Mouse (Mus musculus): ENCODE data around the gene A630076J17Rik. TPM values are rescaled to one million over a fixed set of nuclear protein-coding genes. Genes with fewer than 3 reads are reported as not detected.
A peak's percentile ranks its signal among the peaks of the same experiment; 100 is the strongest.

A630076J17Rik gene
- polyA plus RNA-seq, 1 experiment from 2014 or later: 0.20 TPM

GRCm38 (mm10) chr3:107231202-107231601 is 788 bp downstream of the A630076J17Rik start:
- no peak for ATAC-seq (replicated peaks; ENCODE audit: insufficient number of reproducible peaks, insufficient read depth, low FRiP score, low read depth)
- H3K27me3 ChIP-seq: peaks cover 20% of the 10 kb centered on the region
- H3K9ac ChIP-seq: no peak overlapping the region
- no peaks in the 10 kb centered on the region for H3K9me3 ChIP-seq (replicated peaks)
- H3K4me3 ChIP-seq: no peak overlapping the region
- 0 out of 2 replicates have a peak, but pooled peaks cover 5% of the 10 kb centered on the region for H3K4me1 ChIP-seq (replicated peaks)
- 61% methylated on average over 4 of the region's 4 CpGs for WGBS
- H3K36me3 ChIP-seq: no peaks in the 10 kb centered on the region
- H3K4me2 ChIP-seq: no peak overlapping the region
- no peak overlapping the region for H3K27ac ChIP-seq

- Histone ChIP-seq H3K27ac (no peak overlapping the region), H3K4me1 (replicated peaks) (0 out of 2 replicates have a peak, but pooled peaks cover 5% of the 10 kb centered on the region), H3K9ac (no peak overlapping the region), H3K9me3 (replicated peaks) (no peaks in the 10 kb centered on the region), H3K27me3 (peaks cover 20% of the 10 kb centered on the region), H3K36me3 (no peaks in the 10 kb centered on the region), H3K4me2 (0 out of 2 replicates have a peak overlapping the region, but pooled peaks have one; percentile 31), H3K4me3 (no peak overlapping the region)
- 7% methylated on average over 11 of the region's 11 CpGs for WGBS
- ATAC-seq (replicated peaks; ENCODE audit: insufficient number of reproducible peaks, insufficient read depth, low FRiP score, low read depth): no peak
These were observed 3.0 kb downstream of the A630076J17Rik start for GRCm38 (mm10) chr3:107233351-107233813.

- H3K4me2 ChIP-seq: no peak overlapping the region
- H3K9me3 ChIP-seq (replicated peaks): no peaks in the 10 kb centered on the region
- H3K36me3 ChIP-seq: no peaks in the 10 kb centered on the region
- no peak overlapping the region for H3K9ac ChIP-seq
- ATAC-seq (replicated peaks; ENCODE audit: insufficient number of reproducible peaks, insufficient read depth, low FRiP score, low read depth): no peak; the same call in 1 of the 2 replicates
- H3K4me3 ChIP-seq: no peak overlapping the region
- WGBS: 25% methylated on average over 2 of the region's 2 CpGs
- peaks cover 20% of the 10 kb centered on the region for H3K27me3 ChIP-seq
- 0 out of 2 replicates have a peak, but pooled peaks cover 5% of the 10 kb centered on the region for H3K4me1 ChIP-seq (replicated peaks)
- H3K27ac ChIP-seq: no peak overlapping the region
These were observed 3.5 kb downstream of the A630076J17Rik start for GRCm38 (mm10) chr3:107233945-107234344.

GRCm38 (mm10) chr3:107238051-107238450 is 7.6 kb downstream of the A630076J17Rik start:
- no peaks in the 10 kb centered on the region for H3K36me3 ChIP-seq
- no peak overlapping the region for H3K4me2 ChIP-seq
- ATAC-seq (replicated peaks; ENCODE audit: insufficient number of reproducible peaks, insufficient read depth, low FRiP score, low read depth): no peak
- no peaks in the 10 kb centered on the region for H3K4me1 ChIP-seq (replicated peaks)
- no peaks in the 10 kb centered on the region for H3K9me3 ChIP-seq (replicated peaks)
- WGBS: 66% methylated on average over 2 of the region's 2 CpGs
- no peak overlapping the region for H3K4me3 ChIP-seq
- H3K27ac ChIP-seq: no peak overlapping the region
- H3K9ac ChIP-seq: no peak overlapping the region
- H3K27me3 ChIP-seq: peaks cover 4% of the 10 kb centered on the region; the same call in 1 of the 2 replicates

- no peak overlapping the region for H3K4me2 ChIP-seq
- no peak for ATAC-seq (replicated peaks; ENCODE audit: insufficient number of reproducible peaks, insufficient read depth, low FRiP score, low read depth)
- H3K27ac ChIP-seq: no peak overlapping the region
- no peaks in the 10 kb centered on the region for H3K4me1 ChIP-seq (replicated peaks)
- no peaks in the 10 kb centered on the region for H3K9me3 ChIP-seq (replicated peaks)
- H3K4me3 ChIP-seq: no peak overlapping the region
- WGBS: 81% methylated on average over 8 of the region's 8 CpGs
- H3K36me3 ChIP-seq: no peaks in the 10 kb centered on the region
- H3K9ac ChIP-seq: no peak overlapping the region
- H3K27me3 ChIP-seq: 0 out of 2 replicates have a peak, but pooled peaks cover 1% of the 10 kb centered on the region
These were observed 8.1 kb downstream of the A630076J17Rik start for GRCm38 (mm10) chr3:107238471-107238980.

GRCm38 (mm10) chr3:107239607-107240006 is 9.2 kb downstream of the A630076J17Rik start, which contains the start of gene Prok1:
Gene Prok1, minus strand, starts transcription at chr3:107239707.
- 82% methylated on average over 9 of the region's 9 CpGs for whole genome bisulfite sequencing
- Histone ChIP-seq H3K9me3 (replicated peaks) (no peaks in the 10 kb centered on the region), H3K4me2 (no peak within 1 kb of the TSS), H3K27me3 (peaks cover 9% of the 10 kb centered on the region; the same call in 1 of the 2 replicates), H3K9ac (no peak within 1 kb of the TSS), H3K4me3 (no peak within 1 kb of the TSS), H3K36me3 (no peaks in the 10 kb centered on the region), H3K4me1 (replicated peaks) (no peaks in the 10 kb centered on the region), H3K27ac (no peak within 1 kb of the TSS)
- ATAC-seq (replicated peaks; ENCODE audit: insufficient number of reproducible peaks, insufficient read depth, low FRiP score, low read depth): no peak

GRCm38 (mm10) chr3:107241389-107242094 is 11.1 kb downstream of the A630076J17Rik start:
- H3K27me3 ChIP-seq: peaks cover 9% of the 10 kb centered on the region; the same call in 1 of the 2 replicates
- no peaks in the 10 kb centered on the region for H3K9me3 ChIP-seq (replicated peaks)
- H3K4me3 ChIP-seq: no peak overlapping the region
- no peak overlapping the region for H3K4me2 ChIP-seq
- no peaks in the 10 kb centered on the region for H3K36me3 ChIP-seq
- H3K27ac ChIP-seq: no peak overlapping the region
- no peak overlapping the region for H3K9ac ChIP-seq
- 48% methylated on average over 14 of the region's 14 CpGs for WGBS
- ATAC-seq (replicated peaks; ENCODE audit: insufficient number of reproducible peaks, insufficient read depth, low FRiP score, low read depth): no peak
- H3K4me1 ChIP-seq (replicated peaks): no peaks in the 10 kb centered on the region

- H3K27ac ChIP-seq: no peak overlapping the region
- 73% methylated on average over 6 of the region's 6 CpGs for WGBS
- no peak for ATAC-seq (replicated peaks; ENCODE audit: insufficient number of reproducible peaks, insufficient read depth, low FRiP score, low read depth)
These were observed 16.5 kb downstream of the A630076J17Rik start for GRCm38 (mm10) chr3:107246876-107247275.

GRCm38 (mm10) chr3:107249042-107249441 is 18.6 kb downstream of the A630076J17Rik start:
- no peak for ATAC-seq (replicated peaks; ENCODE audit: insufficient number of reproducible peaks, insufficient read depth, low FRiP score, low read depth)
- H3K9ac ChIP-seq: no peak overlapping the region
- H3K9me3 ChIP-seq (replicated peaks): no peaks in the 10 kb centered on the region
- no peak overlapping the region for H3K4me2 ChIP-seq
- no peaks in the 10 kb centered on the region for H3K36me3 ChIP-seq
- H3K27ac ChIP-seq: no peak overlapping the region
- peaks cover 5% of the 10 kb centered on the region; the same call in 1 of the 2 replicates for H3K27me3 ChIP-seq
- WGBS: 41% methylated on average over 3 of the region's 3 CpGs
- H3K4me3 ChIP-seq: no peak overlapping the region
- H3K4me1 ChIP-seq (replicated peaks): no peaks in the 10 kb centered on the region

More at GRCm38 (mm10) chr3:107246876-107247275, 16.5 kb downstream of the A630076J17Rik start:
- Histone ChIP-seq H3K27me3 (peaks cover 9% of the 10 kb centered on the region; the same call in 1 of the 2 replicates), H3K4me3 (no peak overlapping the region), H3K4me2 (no peak overlapping the region), H3K9ac (no peak overlapping the region), H3K9me3 (replicated peaks) (no peaks in the 10 kb centered on the region), H3K4me1 (replicated peaks) (no peaks in the 10 kb centered on the region), H3K36me3 (no peaks in the 10 kb centered on the region)

- WGBS: 18% methylated on average over 2 of the region's 2 CpGs
These were observed 19.9 kb downstream of the A630076J17Rik start for GRCm38 (mm10) chr3:107250320-107250719.

GRCm38 (mm10) chr3:107252035-107252434 is 21.6 kb downstream of the A630076J17Rik start:
- WGBS: 47% methylated on average over 4 of the region's 4 CpGs
- no peak overlapping the region for H3K9ac ChIP-seq
- H3K4me2 ChIP-seq: no peak overlapping the region
- H3K27ac ChIP-seq: peak overlapping the region; percentile 31; the same call in 1 of the 2 replicates
- H3K36me3 ChIP-seq: no peaks in the 10 kb centered on the region
- no peak overlapping the region for H3K4me3 ChIP-seq
- H3K9me3 ChIP-seq (replicated peaks): no peaks in the 10 kb centered on the region
- H3K27me3 ChIP-seq: no peaks in the 10 kb centered on the region
- peak; percentile 65 for ATAC-seq (replicated peaks; ENCODE audit: insufficient number of reproducible peaks, insufficient read depth, low FRiP score, low read depth)
- H3K4me1 ChIP-seq (replicated peaks): no peaks in the 10 kb centered on the region

More at GRCm38 (mm10) chr3:107250320-107250719, 19.9 kb downstream of the A630076J17Rik start:
- no peak for ATAC-seq (replicated peaks; ENCODE audit: insufficient number of reproducible peaks, insufficient read depth, low FRiP score, low read depth)
- H3K27ac ChIP-seq: no peak overlapping the region
- no peaks in the 10 kb centered on the region for H3K36me3 ChIP-seq
- H3K9ac ChIP-seq: no peak overlapping the region
- no peak overlapping the region for H3K4me3 ChIP-seq
- H3K4me2 ChIP-seq: no peak overlapping the region
- no peaks in the 10 kb centered on the region for H3K4me1 ChIP-seq (replicated peaks)
- no peaks in the 10 kb centered on the region for H3K27me3 ChIP-seq
- H3K9me3 ChIP-seq (replicated peaks): no peaks in the 10 kb centered on the region
